In the genomic region with DNA sequence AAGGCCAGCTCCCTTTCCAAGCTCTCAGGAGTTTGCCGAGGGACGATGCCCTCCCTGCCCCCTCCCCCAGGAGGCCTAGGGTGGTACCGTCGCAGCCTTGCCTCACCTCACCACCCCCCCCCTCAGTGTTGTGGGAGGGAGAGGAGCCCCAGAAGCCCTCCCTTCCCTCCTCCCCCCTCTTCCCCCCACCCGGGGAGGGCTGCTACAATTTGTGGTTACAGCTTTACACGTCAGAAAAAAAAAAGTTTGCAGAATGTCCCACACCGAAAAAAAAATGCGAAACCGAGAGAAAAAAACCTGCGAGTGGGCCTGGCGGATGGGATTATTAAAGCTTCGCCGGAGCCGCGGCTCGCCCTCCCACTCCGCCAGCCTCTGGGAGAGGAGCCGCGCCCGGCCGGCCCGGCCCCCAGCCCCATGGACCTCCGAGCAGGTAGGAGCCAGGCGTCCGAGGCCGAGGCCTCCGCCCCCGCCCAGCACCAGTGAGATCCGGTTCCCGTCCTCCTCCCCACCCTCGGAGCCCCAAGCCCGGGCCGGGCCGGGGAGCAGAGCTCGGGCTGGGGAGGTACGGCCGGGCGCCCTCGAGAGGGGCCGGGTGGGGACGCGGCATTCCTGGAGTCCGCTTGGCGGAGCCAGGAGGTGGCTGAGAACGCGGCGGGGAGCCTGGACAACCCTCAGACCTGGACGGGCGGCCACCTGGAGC, we compare ENCODE assay signal across 8 mouse cellular contexts. TPM values are rescaled to one million over a fixed set of nuclear protein-coding genes. Genes with fewer than 3 reads are reported as not detected.
DNase-seq lines count a peak whose midpoint lies in the region; ATAC-seq lines count a peak whose summit lies in the region.

A gene (plus strand): TSS at position 168 of the 700 bp plus-strand sequence.
A gene (plus strand): TSS at position 287 of the 700 bp plus-strand sequence.

- peak within 1 kb of the TSS; percentile 100 for H3K4me2 ChIP-seq in heart, embryonic 11.5 days
- H3K4me2 ChIP-seq in stomach, embryonic 15.5 days = peak within 1 kb of the TSS; percentile 92

- H3K9ac ChIP-seq in heart, embryonic 11.5 days (ENCODE audit: low read depth, low read length) = peak within 1 kb of the TSS; percentile 78
- H3K9ac ChIP-seq in stomach, embryonic 15.5 days = peak within 1 kb of the TSS; percentile 91

- DNase-seq in heart, adult 18-20 months = peak; percentile 60 to 70
- DNase-seq in heart, adult 8-10 months (ENCODE audit: low spot score) = no peak
- peak; percentile 69 for DNase-seq in adrenal gland, postnatal 10 days
- peak; percentile 39 to 81 for DNase-seq in kidney, postnatal 25 days
- no peak for DNase-seq in left cerebral cortex, adult 18-20 months (ENCODE audit: low spot score in 2 of 2)

- no peaks in the 10 kb centered on the region for H3K9me3 ChIP-seq in heart, embryonic 11.5 days (replicated peaks; ENCODE audit: control insufficient read depth, low read length)
- H3K9me3 ChIP-seq in stomach, embryonic 15.5 days = no peaks in the 10 kb centered on the region

- peak within 1 kb of the TSS; percentile 73 for H3K27ac ChIP-seq in heart, embryonic 11.5 days (ENCODE audit: low read depth, low read length)
- peak within 1 kb of the TSS; percentile 92 for H3K27ac ChIP-seq in stomach, embryonic 15.5 days

- peaks cover 65% of the 10 kb centered on the region for H3K27me3 ChIP-seq in heart, embryonic 11.5 days (ENCODE audit: control insufficient read depth, insufficient read depth, low read length)
- H3K27me3 ChIP-seq in stomach, embryonic 15.5 days (replicated peaks) = no peaks in the 10 kb centered on the region

- H3K36me3 ChIP-seq in heart, embryonic 11.5 days (ENCODE audit: control insufficient read depth, insufficient read depth, low read length) = no peaks in the 10 kb centered on the region
- H3K36me3 ChIP-seq in stomach, embryonic 15.5 days = no peaks in the 10 kb centered on the region

- peak within 1 kb of the TSS; percentile 67 for H3K4me3 ChIP-seq in heart, embryonic 11.5 days (ENCODE audit: low read depth, low read length)
- peak within 1 kb of the TSS; percentile 57 for H3K4me3 ChIP-seq in stomach, embryonic 15.5 days (replicated peaks)

- H3K4me1 ChIP-seq in heart, embryonic 11.5 days (ENCODE audit: control insufficient read depth, insufficient read depth, low read length) = peaks cover 35% of the 10 kb centered on the region
- H3K4me1 ChIP-seq in stomach, embryonic 15.5 days = peaks cover 42% of the 10 kb centered on the region

- ATAC-seq in heart, embryonic 11.5 days (replicated peaks; ENCODE audit: insufficient number of reproducible peaks, low FRiP score, low TSS enrichment) = peak; percentile 52; the same call in 1 of the 2 replicates
- ATAC-seq in megakaryocyte progenitor cell, adult 5-6 weeks (replicated peaks; ENCODE audit: poor library complexity) = peak; percentile 23; the same call in 1 of the 2 replicates
- peak; percentile 40 for ATAC-seq in stomach, embryonic 15.5 days (ENCODE audit: insufficient read depth, low FRiP score, low read depth)

- 2% methylated on average over 48 of the region's 49 CpGs for WGBS in heart, embryonic 11.5 days (ENCODE audit: insufficient replicate concordance)
- WGBS in stomach, embryonic 15.5 days = under 1% methylated on average over 46 of the region's 49 CpGs

RNA-seq across cellular contexts. Expression of the first gene that starts in this region (rescaled TPM):
- total RNA-seq in heart, adult 18-20 months (2021) = 1 to 10 TPM; 1.2 to 2.3 TPM
- total RNA-seq in heart, adult 8-10 months (2022) = 1 to 10 TPM in 2 of 4 experiments, under 1 TPM in 2; 0.57 to 1.6 (median 1.0) TPM
- total RNA-seq in adrenal gland, postnatal 10 days (2021) = 1 to 10 TPM; 8.3 to 9.8 TPM
- 1.2 and 2.5 TPM in 2 replicates for polyA plus RNA-seq in heart, embryonic 11.5 days (2014; fragmentation: Nextera tagmentation; extraction: Ambion mirVana)
- 2.8 and 5.0 TPM in 2 replicates for total RNA-seq in megakaryocyte progenitor cell, adult 5-6 weeks (2015)
- total RNA-seq in megakaryocyte progenitor cell, adult 5-6 weeks (2017) = 1.3 and 3.0 TPM in 2 replicates
- polyA plus RNA-seq in stomach, embryonic 15.5 days (2015; fragmentation: Nextera tagmentation; extraction: Ambion mirVana) = 5.4 and 6.2 TPM in 2 replicates
- 1 to 10 TPM; 1.5 to 1.9 TPM for total RNA-seq in left cerebral cortex, adult 18-20 months (2021)

RNA-seq across cellular contexts. Expression of the second gene that starts in this region (rescaled TPM):
- total RNA-seq in heart, adult 18-20 months (2021) = not detected
- under 1 TPM in 1 of 4 experiments, not detected in 3; 0.87 TPM for total RNA-seq in heart, adult 8-10 months (2022)
- not detected for total RNA-seq in adrenal gland, postnatal 10 days (2021)
- polyA plus RNA-seq in heart, embryonic 11.5 days (2014; fragmentation: Nextera tagmentation; extraction: Ambion mirVana) = not detected in 2 replicates
- total RNA-seq in megakaryocyte progenitor cell, adult 5-6 weeks (2015) = not detected in 2 replicates
- total RNA-seq in megakaryocyte progenitor cell, adult 5-6 weeks (2017) = not detected in 2 replicates
- not detected in 2 replicates for polyA plus RNA-seq in stomach, embryonic 15.5 days (2015; fragmentation: Nextera tagmentation; extraction: Ambion mirVana)
- total RNA-seq in left cerebral cortex, adult 18-20 months (2021) = not detected

Comparison
In these comparisons a context has a peak if more than half of its experiments do, and no peak if none do; other contexts are left out.
1. DNase-seq: peak in heart, adult 18-20 months (2 of 2), adrenal gland, postnatal 10 days (single experiment) and kidney, postnatal 25 days (2 of 2); none in heart, adult 8-10 months (single experiment) and left cerebral cortex, adult 18-20 months (0 of 2).
2. Peak in every context shown above with its lines, with median percentiles within 50 percentile points of each other: ATAC-seq.